Mouse (Mus musculus) bone marrow macrophage, adult 2 months (primary cell): Measurements from ENCODE around the gene Atp1a2.
"Not testable (repeated sequence)": the region's sequence is repeated elsewhere in the genome, so short reads cannot be mapped to it uniquely, and the experiment has no call there.

Source experiments
- CTCF ChIP-seq: IDR thresholded peaks from 2 replicates; pipeline ENCODE4 v1.5.1; 2012; ENCODE audit warnings: low read depth, mild to moderate bottlenecking, low read length, moderate library complexity
- POLR2A ChIP-seq: IDR thresholded peaks from 2 replicates; pipeline ENCODE4 v1.6.1; 2012; ENCODE audit warnings: mild to moderate bottlenecking, low read depth, low read length, borderline replicate concordance

GRCm38 (mm10) chr1:172244645-172245044 is 53.2 kb downstream of the Atp1a2 start:
- not testable (repeated sequence) for TF ChIP-seq POLR2A, CTCF
